Mouse (Mus musculus) megakaryocyte, embryonic 14.5 days (primary cell): Measurements from ENCODE around the gene Tas1r1.

ENCODE experiments used
- FLI1 ChIP-seq: IDR thresholded peaks from 2 replicates; pipeline ENCODE4 v1.6.1; 2012; ENCODE audit warnings: low read length, inconsistent platforms, mixed read lengths
- GATA1 ChIP-seq: IDR thresholded peaks from 3 replicates; pipeline ENCODE4 v1.6.1; 2012; ENCODE audit warnings: mixed read lengths, low read length, inconsistent platforms, borderline replicate concordance

GRCm38 (mm10) chr4:152020024-152020423 is 18.3 kb downstream of the Tas1r1 start:
- TF ChIP-seq GATA1 = no peak
- TF ChIP-seq FLI1 = no peak
